Mouse (Mus musculus) gastrocnemius, adult 8-10 months (tissue): ENCODE measurements at regions not wholly inside any gene's neighbourhood (a gene's known extent, or its start where the extent isn't known, plus 50 kb on each side); places are given as distances from the start of the nearest gene placed in this dataset.

Experiments
- DNase-seq, 2 experiments: peaks; one replicate each; pipeline ENCODE4 v3.0.0; 2022; ENCODE audit warnings: low spot score in 2 of 2

- no peak for DNase-seq
Measured at GRCm38 (mm10) chr1:124706246-124706645, 660.9 kb upstream of the Dpp10 start.

DNA sequence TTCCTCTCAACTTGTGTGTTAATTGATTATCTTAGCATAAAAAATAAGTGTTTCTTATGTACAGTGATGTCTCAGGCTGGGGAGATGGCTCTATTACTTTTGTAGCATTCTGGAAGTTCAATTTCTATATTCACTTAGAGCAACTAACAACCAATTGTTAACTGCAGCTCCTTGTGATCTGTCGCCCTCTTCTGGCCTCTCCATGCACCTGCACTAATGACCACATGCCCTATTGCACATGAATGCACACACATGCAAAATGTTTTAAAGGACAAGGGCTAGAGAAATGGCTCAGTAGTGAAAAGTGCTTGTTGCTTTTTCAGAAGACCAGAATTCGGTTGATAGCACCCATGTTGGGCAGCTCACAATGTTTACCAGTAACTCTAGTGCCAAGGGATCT, 629.1 kb upstream of the Dpp10 start:
- DNase-seq = no peak

GRCm38 (mm10) chr1:124652872-124653271, 607.5 kb upstream of the Dpp10 start:
- DNase-seq = no peak

DNA sequence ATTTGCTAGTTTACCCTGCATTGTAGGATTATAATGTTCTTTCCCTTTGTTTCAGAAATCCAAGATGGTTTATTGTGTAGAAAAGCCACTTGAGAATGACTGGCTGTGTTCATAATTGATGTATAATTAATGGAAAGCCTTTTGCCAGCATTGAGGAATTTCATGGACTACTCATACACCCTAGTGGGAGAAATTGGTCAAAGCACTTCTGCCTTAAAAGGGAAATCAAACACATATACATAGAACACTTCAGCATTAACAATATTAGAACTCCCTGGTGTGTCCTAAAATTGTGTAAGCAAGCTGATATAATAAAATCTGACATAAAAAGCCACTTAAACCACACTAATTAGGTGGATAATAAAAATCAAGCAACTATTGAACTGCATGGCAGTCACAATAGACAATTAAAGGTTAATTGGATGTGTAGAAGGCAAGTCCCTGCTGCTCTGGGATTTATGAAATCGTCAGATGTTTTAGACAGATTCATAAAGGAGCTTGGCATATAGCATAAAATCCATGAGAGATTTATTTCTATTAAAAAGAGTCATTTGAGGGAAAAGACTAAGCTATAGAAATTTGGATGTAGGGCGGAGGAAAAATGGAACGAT, 607.0 kb upstream of the Dpp10 start:
- DNase-seq = no peak

DNA sequence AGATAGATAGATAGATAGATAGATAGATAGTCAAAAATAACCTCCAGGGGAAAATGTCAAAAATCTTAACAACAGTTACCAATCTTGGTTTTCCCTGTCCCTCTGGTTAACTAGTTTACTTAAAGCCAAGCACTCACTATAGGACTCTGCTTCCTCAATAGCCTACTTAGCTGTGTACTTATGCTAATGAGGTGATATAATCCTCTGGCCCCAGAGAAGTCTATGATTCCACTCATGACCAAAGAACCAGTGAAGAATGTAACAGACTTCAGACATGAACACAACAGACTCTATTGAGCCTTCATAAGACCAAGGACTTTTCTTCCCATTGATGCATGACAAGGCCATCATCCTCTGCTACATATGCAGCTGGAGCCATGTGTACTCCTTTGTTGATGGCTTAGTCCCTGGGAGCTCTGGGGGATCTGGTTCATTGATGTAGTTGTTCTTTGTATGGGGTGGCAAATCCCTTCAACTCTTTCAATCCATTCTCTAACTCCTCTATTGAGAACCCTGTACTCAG, 589.9 kb upstream of the Dpp10 start:
- DNase-seq = no peak

GRCm38 (mm10) chr1:124630084-124630483, 584.7 kb upstream of the Dpp10 start:
- DNase-seq = no peak

DNA sequence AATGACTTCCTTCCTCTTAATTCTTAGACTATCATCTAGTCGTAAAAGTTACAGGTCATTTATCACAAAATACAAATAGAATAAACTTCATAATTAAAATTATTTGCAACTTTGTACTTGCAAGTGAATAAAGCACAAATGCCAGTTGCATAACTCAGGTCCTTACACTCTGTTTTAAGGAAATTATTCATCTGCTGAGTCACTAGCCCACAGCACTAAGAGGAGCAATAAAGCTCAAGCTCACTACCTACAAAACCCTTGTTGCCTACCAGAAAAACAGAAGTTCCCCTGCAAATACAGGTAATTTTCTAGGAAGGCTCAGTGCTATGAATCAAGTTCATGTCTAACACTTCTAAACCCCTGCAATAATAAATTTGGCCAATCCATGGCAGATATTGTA, 539.3 kb upstream of the Dpp10 start:
- no peak for DNase-seq
